Mouse (Mus musculus): ENCODE measurements around the gene Zbtb32. TPM values are rescaled to one million over a fixed set of nuclear protein-coding genes. Genes with fewer than 3 reads are reported as not detected.
A peak's percentile ranks its signal among the peaks of the same experiment; 100 is the strongest.

Zbtb32 gene
- 0.22 and 0.23 TPM in 2 replicates for polyA plus RNA-seq (2015; fragmentation: Nextera tagmentation; extraction: Ambion mirVana)

- H3K27ac ChIP-seq (ENCODE audit: low read length), result no peak within 1 kb of the TSS
- ATAC-seq, result no peak
- peak within 1 kb of the TSS; percentile 15 for H3K4me3 ChIP-seq (replicated peaks; ENCODE audit: low read length)
- peaks cover 12% of the 10 kb centered on the region for H3K4me1 ChIP-seq (replicated peaks; ENCODE audit: control insufficient read depth, insufficient read depth, low read length)
- H3K9me3 ChIP-seq (ENCODE audit: control insufficient read depth, low read length), result no peaks in the 10 kb centered on the region
- H3K9ac ChIP-seq (replicated peaks; ENCODE audit: low read depth, low read length), result no peak within 1 kb of the TSS
- H3K36me3 ChIP-seq (ENCODE audit: control insufficient read depth, insufficient read depth), result no peaks in the 10 kb centered on the region
- 95% methylated on average over 12 of the region's 12 CpGs for WGBS
- H3K4me2 ChIP-seq (ENCODE audit: low read length), result peak within 1 kb of the TSS; percentile 34
- H3K27me3 ChIP-seq (replicated peaks; ENCODE audit: control insufficient read depth, insufficient read depth, low read length), result no peaks in the 10 kb centered on the region
Measured at GRCm38 (mm10) chr7:30598786-30599185, at the start of gene Zbtb32. Gene Zbtb32 (minus strand): TSS chr7:30598909.

- no peak overlapping the region for H3K4me2 ChIP-seq (ENCODE audit: low read length)
- no peak overlapping the region for H3K9ac ChIP-seq (replicated peaks; ENCODE audit: low read depth, low read length)
- peaks cover 26% of the 10 kb centered on the region for H3K27me3 ChIP-seq (replicated peaks; ENCODE audit: control insufficient read depth, insufficient read depth, low read length)
- H3K36me3 ChIP-seq (ENCODE audit: control insufficient read depth, insufficient read depth), result peaks cover 19% of the 10 kb centered on the region
- no peak for ATAC-seq
- H3K9me3 ChIP-seq (ENCODE audit: control insufficient read depth, low read length), result no peaks in the 10 kb centered on the region
- WGBS, result 33% methylated on average over 4 of the region's 4 CpGs
- H3K4me3 ChIP-seq (replicated peaks; ENCODE audit: low read length), result no peak overlapping the region
- H3K4me1 ChIP-seq (replicated peaks; ENCODE audit: control insufficient read depth, insufficient read depth, low read length), result no peaks in the 10 kb centered on the region
- H3K27ac ChIP-seq (ENCODE audit: low read length), result no peak overlapping the region
Measured at GRCm38 (mm10) chr7:30639083-30639482, 40.4 kb upstream of the Zbtb32 start.

- Histone ChIP-seq H3K4me1 (replicated peaks; ENCODE audit: control insufficient read depth, insufficient read depth, low read length) (no peaks in the 10 kb centered on the region), H3K4me2 (ENCODE audit: low read length) (no peak overlapping the region), H3K9ac (replicated peaks; ENCODE audit: low read depth, low read length) (no peak overlapping the region), H3K27me3 (replicated peaks; ENCODE audit: control insufficient read depth, insufficient read depth, low read length) (peaks cover 50% of the 10 kb centered on the region), H3K4me3 (replicated peaks; ENCODE audit: low read length) (no peak overlapping the region), H3K36me3 (ENCODE audit: control insufficient read depth, insufficient read depth) (peaks cover 8% of the 10 kb centered on the region), H3K9me3 (ENCODE audit: control insufficient read depth, low read length) (no peaks in the 10 kb centered on the region), H3K27ac (ENCODE audit: low read length) (no peak overlapping the region)
- no peak for ATAC-seq
- 26% methylated on average over 11 of the region's 11 CpGs for WGBS
Measured at GRCm38 (mm10) chr7:30636395-30636794, 37.7 kb upstream of the Zbtb32 start.

- peak within 1 kb of the TSS; percentile 14; the same call in 1 of the 2 replicates for H3K4me2 ChIP-seq (ENCODE audit: low read length)
- peaks cover 51% of the 10 kb centered on the region for H3K27me3 ChIP-seq (replicated peaks; ENCODE audit: control insufficient read depth, insufficient read depth, low read length)
- no peaks in the 10 kb centered on the region for H3K4me1 ChIP-seq (replicated peaks; ENCODE audit: control insufficient read depth, insufficient read depth, low read length)
- 0 out of 2 replicates have a peak within 1 kb of the TSS, but pooled peaks have one; percentile 8 for H3K4me3 ChIP-seq (replicated peaks; ENCODE audit: low read length)
- 3% methylated on average over 5 of the region's 5 CpGs for WGBS
- no peaks in the 10 kb centered on the region for H3K9me3 ChIP-seq (ENCODE audit: control insufficient read depth, low read length)
- no peak within 1 kb of the TSS for H3K9ac ChIP-seq (replicated peaks; ENCODE audit: low read depth, low read length)
- no peak within 1 kb of the TSS for H3K27ac ChIP-seq (ENCODE audit: low read length)
- H3K36me3 ChIP-seq (ENCODE audit: control insufficient read depth, insufficient read depth), result peaks cover 6% of the 10 kb centered on the region
- ATAC-seq, result no peak
Measured at GRCm38 (mm10) chr7:30635752-30636151, 37.0 kb upstream of the Zbtb32 start, which contains the start of gene Etv2. Gene Etv2 (minus strand): TSS chr7:30635852.

GRCm38 (mm10) chr7:30634621-30635020 is 35.9 kb upstream of the Zbtb32 start:
- Histone ChIP-seq H3K27ac (ENCODE audit: low read length) (no peak overlapping the region), H3K9me3 (ENCODE audit: control insufficient read depth, low read length) (no peaks in the 10 kb centered on the region), H3K27me3 (replicated peaks; ENCODE audit: control insufficient read depth, insufficient read depth, low read length) (peaks cover 52% of the 10 kb centered on the region), H3K9ac (replicated peaks; ENCODE audit: low read depth, low read length) (no peak overlapping the region), H3K4me1 (replicated peaks; ENCODE audit: control insufficient read depth, insufficient read depth, low read length) (no peaks in the 10 kb centered on the region), H3K4me2 (ENCODE audit: low read length) (peak overlapping the region; percentile 14; the same call in 1 of the 2 replicates), H3K4me3 (replicated peaks; ENCODE audit: low read length) (0 out of 2 replicates have a peak overlapping the region, but pooled peaks have one; percentile 8), H3K36me3 (ENCODE audit: control insufficient read depth, insufficient read depth) (no peaks in the 10 kb centered on the region)
- no peak for ATAC-seq
- WGBS, result under 1% methylated on average over 20 of the region's 20 CpGs

- H3K4me3 ChIP-seq (replicated peaks; ENCODE audit: low read length), result no peak overlapping the region
- no peaks in the 10 kb centered on the region for H3K4me1 ChIP-seq (replicated peaks; ENCODE audit: control insufficient read depth, insufficient read depth, low read length)
- no peaks in the 10 kb centered on the region for H3K9me3 ChIP-seq (ENCODE audit: control insufficient read depth, low read length)
- H3K9ac ChIP-seq (replicated peaks; ENCODE audit: low read depth, low read length), result no peak overlapping the region
- ATAC-seq, result no peak
- no peak overlapping the region for H3K27ac ChIP-seq (ENCODE audit: low read length)
- H3K4me2 ChIP-seq (ENCODE audit: low read length), result no peak overlapping the region
- WGBS, result 5% methylated on average over 27 of the region's 27 CpGs
- H3K27me3 ChIP-seq (replicated peaks; ENCODE audit: control insufficient read depth, insufficient read depth, low read length), result peaks cover 54% of the 10 kb centered on the region
- no peaks in the 10 kb centered on the region for H3K36me3 ChIP-seq (ENCODE audit: control insufficient read depth, insufficient read depth)
Measured at GRCm38 (mm10) chr7:30633762-30634412, 35.2 kb upstream of the Zbtb32 start.

GRCm38 (mm10) chr7:30629013-30629412 is 30.3 kb upstream of the Zbtb32 start:
- Histone ChIP-seq H3K27ac (ENCODE audit: low read length) (no peak overlapping the region), H3K9ac (replicated peaks; ENCODE audit: low read depth, low read length) (no peak overlapping the region), H3K9me3 (ENCODE audit: control insufficient read depth, low read length) (no peaks in the 10 kb centered on the region), H3K36me3 (ENCODE audit: control insufficient read depth, insufficient read depth) (no peaks in the 10 kb centered on the region), H3K4me2 (ENCODE audit: low read length) (no peak overlapping the region), H3K4me3 (replicated peaks; ENCODE audit: low read length) (no peak overlapping the region), H3K27me3 (replicated peaks; ENCODE audit: control insufficient read depth, insufficient read depth, low read length) (peaks cover 31% of the 10 kb centered on the region), H3K4me1 (replicated peaks; ENCODE audit: control insufficient read depth, insufficient read depth, low read length) (peaks cover 9% of the 10 kb centered on the region)
- no peak for ATAC-seq

- ATAC-seq, result no peak
- H3K36me3 ChIP-seq (ENCODE audit: control insufficient read depth, insufficient read depth), result peaks cover 6% of the 10 kb centered on the region; the same call in 1 of the 2 replicates
- no peak overlapping the region for H3K27ac ChIP-seq (ENCODE audit: low read length)
- no peak overlapping the region for H3K4me3 ChIP-seq (replicated peaks; ENCODE audit: low read length)
- H3K9ac ChIP-seq (replicated peaks; ENCODE audit: low read depth, low read length), result no peak overlapping the region
- H3K27me3 ChIP-seq (replicated peaks; ENCODE audit: control insufficient read depth, insufficient read depth, low read length), result peaks cover 9% of the 10 kb centered on the region
- no peaks in the 10 kb centered on the region for H3K9me3 ChIP-seq (ENCODE audit: control insufficient read depth, low read length)
- H3K4me1 ChIP-seq (replicated peaks; ENCODE audit: control insufficient read depth, insufficient read depth, low read length), result peaks cover 9% of the 10 kb centered on the region
- 87% methylated on average over 5 of the region's 5 CpGs for WGBS
- peak overlapping the region; percentile 97 for H3K4me2 ChIP-seq (ENCODE audit: low read length)
Measured at GRCm38 (mm10) chr7:30626647-30627046, 27.9 kb upstream of the Zbtb32 start.

- Histone ChIP-seq H3K36me3 (ENCODE audit: control insufficient read depth, insufficient read depth) (peaks cover 6% of the 10 kb centered on the region; the same call in 1 of the 2 replicates), H3K27ac (ENCODE audit: low read length) (peak within 1 kb of the TSS; percentile 41; the same call in 1 of the 2 replicates), H3K4me1 (replicated peaks; ENCODE audit: control insufficient read depth, insufficient read depth, low read length) (peaks cover 9% of the 10 kb centered on the region), H3K4me3 (replicated peaks; ENCODE audit: low read length) (peak within 1 kb of the TSS; percentile 93), H3K27me3 (replicated peaks; ENCODE audit: control insufficient read depth, insufficient read depth, low read length) (peaks cover 6% of the 10 kb centered on the region; the same call in 1 of the 2 replicates), H3K4me2 (ENCODE audit: low read length) (peak within 1 kb of the TSS; percentile 97), H3K9ac (replicated peaks; ENCODE audit: low read depth, low read length) (peak within 1 kb of the TSS; percentile 77), H3K9me3 (ENCODE audit: control insufficient read depth, low read length) (no peaks in the 10 kb centered on the region)
- WGBS, result 1% methylated on average over 44 of the region's 44 CpGs
- ATAC-seq, result peak; percentile 96
Measured at GRCm38 (mm10) chr7:30625530-30626384, 27.0 kb upstream of the Zbtb32 start, which contains the start of gene Cox6b1. Gene Cox6b1 (minus strand): TSS chr7:30626151.

Data from forebrain, embryonic 16.5 days (tissue).